Mouse (Mus musculus) hindbrain, embryonic 12.5 days (tissue): ENCODE results near the gene Sdk2. TPM values are rescaled to one million over a fixed set of nuclear protein-coding genes. Genes with fewer than 3 reads are reported as not detected.
A peak's percentile ranks its signal among the peaks of the same experiment; 100 is the strongest.

ENCODE experiments used
- ATAC-seq: fragments of 200-750 bp; cut with Nextera tagmentation; 2 replicates; pipeline ENCODE4 v1.8.0; 2017; ENCODE audit warnings: moderate TSS enrichment; ENCODE audit not compliant: low FRiP score
- H3K27ac ChIP-seq: fragments of 300-500 bp; sonication (generic); 2 replicates; pipeline ENCODE4 v1.5.1; 2016; ENCODE audit warnings: mild to moderate bottlenecking
- H3K27me3 ChIP-seq: fragments of 300-500 bp; sonication (generic); 2 replicates; pipeline ENCODE4 v1.6.1; 2016; ENCODE audit warnings: mild to moderate bottlenecking
- H3K36me3 ChIP-seq: fragments of 300-500 bp; sonication (generic); 2 replicates; pipeline ENCODE4 v1.6.1; 2016; ENCODE audit warnings: mild to moderate bottlenecking
- H3K4me1 ChIP-seq: fragments of 300-500 bp; sonication (generic); 2 replicates; pipeline ENCODE4 v1.6.1; 2016
- H3K4me2 ChIP-seq: fragments of 300-500 bp; sonication (generic); replicated peaks from 2 replicates; pipeline ENCODE4 v1.6.1; 2016; ENCODE audit warnings: mild to moderate bottlenecking
- H3K4me3 ChIP-seq: fragments of 300-500 bp; sonication (generic); 2 replicates; pipeline ENCODE4 v1.5.1; 2016; ENCODE audit warnings: mild to moderate bottlenecking
- H3K9ac ChIP-seq: fragments of 300-500 bp; sonication (generic); 2 replicates; pipeline ENCODE4 v1.6.1; 2016; ENCODE audit warnings: mild to moderate bottlenecking, moderate library complexity
- H3K9me3 ChIP-seq: fragments of 300-500 bp; sonication (generic); replicated peaks from 2 replicates; pipeline ENCODE4 v1.6.1; 2016; ENCODE audit warnings: mild to moderate bottlenecking
- WGBS: fragments of 180-500 bp; shearing (Covaris S2); methylation state at CpG from one replicate; pipeline ENCODE4 v1.1.7; 2016; 5-methylcytosine and 5-hydroxymethylcytosine counted together
- polyA plus RNA-seq: library from polyadenylated mRNA; unstranded; fragments of >200 nt; fragmentation: Nextera tagmentation; extraction: Ambion mirVana; gene quantifications from 2 replicates; pipeline ENCODE4 v1.2.1, GENCODE M21; 2016

The Sdk2 gene
- polyA plus RNA-seq, 1 experiment from 2014 or later = 7.1 TPM

DNA sequence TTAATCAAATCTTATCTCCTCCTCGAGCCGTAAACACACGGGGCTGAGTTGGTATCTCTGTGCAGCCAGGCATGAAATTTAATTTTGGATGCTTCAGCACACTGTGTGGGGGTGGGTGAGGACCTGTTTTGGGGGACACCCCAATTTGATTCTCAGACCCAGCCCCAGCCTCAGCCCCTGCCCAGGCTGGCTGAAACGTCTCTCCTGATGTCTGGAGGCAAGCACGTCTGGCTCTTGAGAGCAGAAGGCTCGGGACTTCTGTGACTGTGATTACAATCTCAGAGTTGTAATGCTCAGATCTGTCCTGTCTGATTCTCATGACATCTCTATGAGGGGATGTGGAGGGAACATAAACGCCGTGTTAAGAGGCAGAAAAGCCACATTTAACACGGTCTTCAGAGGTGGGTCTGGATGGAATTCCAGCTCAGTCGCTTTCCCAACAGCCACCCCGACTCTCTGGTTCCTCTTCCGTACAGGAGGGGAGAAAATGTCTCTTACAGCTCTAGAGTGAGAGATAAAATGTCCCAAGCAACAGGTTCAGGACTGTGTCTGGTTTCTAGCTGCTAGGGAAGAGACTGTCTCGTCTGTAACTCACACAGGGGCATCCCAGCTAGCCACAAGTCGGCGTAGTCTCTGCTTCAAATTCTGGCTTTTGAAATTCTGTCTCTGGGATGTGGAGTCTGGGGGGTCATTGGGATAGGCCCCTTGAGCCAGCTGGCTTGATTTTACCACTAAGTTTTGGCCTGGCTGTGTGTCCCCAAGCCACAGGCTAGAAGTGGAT, 50.5 kb downstream of the Sdk2 start:
- WGBS = 23% methylated on average over 15 of the region's 15 CpGs
- Histone ChIP-seq H3K9ac (peak overlapping the region; percentile 18; the same call in 1 of the 2 replicates), H3K4me1 (peaks cover 69% of the 10 kb centered on the region), H3K9me3 (no peaks in the 10 kb centered on the region), H3K27me3 (peaks cover 5% of the 10 kb centered on the region), H3K36me3 (no peaks in the 10 kb centered on the region), H3K4me2 (peak overlapping the region; percentile 35), H3K4me3 (no peak overlapping the region), H3K27ac (peak overlapping the region; percentile 55)
- peak; percentile 16 for ATAC-seq

DNA sequence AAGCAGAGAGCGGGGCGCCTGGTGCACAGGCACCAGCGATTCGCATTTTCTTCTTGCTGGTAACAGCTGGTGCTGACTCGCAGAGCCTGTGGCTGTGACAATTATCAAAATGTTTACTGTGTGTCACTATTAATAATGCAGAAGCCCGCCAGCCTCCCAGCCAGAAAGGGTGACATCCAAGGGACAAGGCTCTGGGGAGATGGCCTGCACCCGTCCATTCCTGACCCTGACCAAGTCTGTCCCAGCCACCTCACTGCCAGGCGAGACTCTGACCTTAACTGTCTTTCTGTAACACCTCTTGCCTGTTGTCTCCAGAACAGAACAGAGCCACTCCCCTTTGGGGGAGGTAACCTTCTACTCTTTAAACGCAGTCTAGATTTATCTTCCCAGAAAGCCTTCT, 55.3 kb downstream of the Sdk2 start:
- H3K4me1 ChIP-seq = peaks cover 46% of the 10 kb centered on the region
- no peak overlapping the region for H3K4me2 ChIP-seq
- peaks cover 4% of the 10 kb centered on the region; the same call in 1 of the 2 replicates for H3K9me3 ChIP-seq
- 49% methylated on average over 9 of the region's 9 CpGs for WGBS
- peak overlapping the region; percentile 62 for H3K27ac ChIP-seq
- 0 out of 2 replicates have a peak overlapping the region, but pooled peaks have one; percentile 13 for H3K9ac ChIP-seq
- peak; percentile 41; the same call in 1 of the 2 replicates for ATAC-seq
- H3K4me3 ChIP-seq = no peak overlapping the region
- H3K27me3 ChIP-seq = peaks cover 5% of the 10 kb centered on the region
- H3K36me3 ChIP-seq = no peaks in the 10 kb centered on the region

DNA sequence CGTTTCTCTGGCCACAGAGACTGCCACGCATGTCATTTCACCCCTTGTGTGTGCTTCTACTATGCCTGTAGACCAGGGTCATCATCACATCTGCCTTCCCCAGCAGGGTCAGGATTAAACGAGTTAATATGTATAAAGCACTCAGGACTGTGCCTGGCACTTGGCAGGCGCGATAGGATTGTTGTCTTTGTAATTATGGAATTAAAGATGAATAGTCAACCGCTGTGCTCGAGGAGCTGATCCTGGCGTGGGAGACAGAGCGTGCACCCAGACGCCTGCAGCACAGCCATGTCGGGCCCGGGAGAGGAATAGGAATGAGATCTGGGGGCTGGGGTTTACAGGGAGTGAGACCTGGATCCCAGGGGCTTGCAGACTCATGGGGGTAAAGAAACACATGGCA, 61.0 kb downstream of the Sdk2 start:
- Histone ChIP-seq H3K4me1 (peaks cover 19% of the 10 kb centered on the region), H3K27me3 (no peaks in the 10 kb centered on the region), H3K27ac (peak overlapping the region; percentile 52; the same call in 1 of the 2 replicates), H3K4me3 (no peak overlapping the region), H3K36me3 (no peaks in the 10 kb centered on the region), H3K9ac (no peak overlapping the region), H3K9me3 (peaks cover 4% of the 10 kb centered on the region; the same call in 1 of the 2 replicates), H3K4me2 (no peak overlapping the region)
- WGBS = 27% methylated on average over 12 of the region's 12 CpGs
- ATAC-seq = no peak

DNA sequence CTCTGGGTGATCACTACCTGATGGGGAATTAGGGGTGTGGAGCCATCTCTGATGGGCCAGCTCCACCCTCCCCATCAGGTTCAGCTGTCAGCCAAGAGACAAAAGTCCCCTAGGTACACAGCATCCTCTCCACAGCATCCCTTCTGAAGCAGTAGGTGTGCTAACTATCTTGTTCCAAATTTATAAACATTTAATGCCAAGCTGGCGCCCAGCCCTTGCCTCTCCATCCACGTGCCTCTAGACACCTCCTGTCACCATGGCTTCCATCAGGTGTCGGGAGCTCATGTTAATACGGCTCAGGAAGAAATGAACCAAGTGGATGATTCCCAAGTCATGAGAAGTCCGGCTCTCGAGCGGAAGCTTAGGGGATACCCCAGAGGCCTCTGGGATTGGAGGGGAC, 62.2 kb downstream of the Sdk2 start:
- ATAC-seq = no peak
- Histone ChIP-seq H3K27me3 (no peaks in the 10 kb centered on the region), H3K9me3 (peaks cover 4% of the 10 kb centered on the region; the same call in 1 of the 2 replicates), H3K36me3 (no peaks in the 10 kb centered on the region), H3K4me1 (peaks cover 19% of the 10 kb centered on the region), H3K9ac (no peak overlapping the region), H3K27ac (no peak overlapping the region), H3K4me2 (no peak overlapping the region), H3K4me3 (no peak overlapping the region)
- WGBS = 94% methylated on average over 7 of the region's 7 CpGs

GRCm38 (mm10) chr11:114003195-114003594, 63.7 kb downstream of the Sdk2 start:
- H3K9ac ChIP-seq = no peak overlapping the region
- H3K27ac ChIP-seq = no peak overlapping the region
- peaks cover 17% of the 10 kb centered on the region for H3K4me1 ChIP-seq
- ATAC-seq = no peak
- H3K4me2 ChIP-seq = no peak overlapping the region
- H3K4me3 ChIP-seq = no peak overlapping the region
- no peaks in the 10 kb centered on the region for H3K27me3 ChIP-seq
- WGBS = 92% methylated on average over 3 of the region's 3 CpGs
- no peaks in the 10 kb centered on the region for H3K36me3 ChIP-seq
- no peaks in the 10 kb centered on the region for H3K9me3 ChIP-seq

- H3K27ac ChIP-seq = no peak overlapping the region; the same call in 1 of the 2 replicates
- H3K4me2 ChIP-seq = no peak overlapping the region
- H3K9me3 ChIP-seq = no peaks in the 10 kb centered on the region
- no peak overlapping the region for H3K9ac ChIP-seq
- H3K36me3 ChIP-seq = no peaks in the 10 kb centered on the region
- H3K4me1 ChIP-seq = peaks cover 5% of the 10 kb centered on the region
- no peak overlapping the region for H3K4me3 ChIP-seq
- 55% methylated on average over 6 of the region's 6 CpGs for WGBS
- no peaks in the 10 kb centered on the region for H3K27me3 ChIP-seq
- ATAC-seq = no peak
Observed at GRCm38 (mm10) chr11:114000051-114000450, 66.8 kb downstream of the Sdk2 start.

DNA sequence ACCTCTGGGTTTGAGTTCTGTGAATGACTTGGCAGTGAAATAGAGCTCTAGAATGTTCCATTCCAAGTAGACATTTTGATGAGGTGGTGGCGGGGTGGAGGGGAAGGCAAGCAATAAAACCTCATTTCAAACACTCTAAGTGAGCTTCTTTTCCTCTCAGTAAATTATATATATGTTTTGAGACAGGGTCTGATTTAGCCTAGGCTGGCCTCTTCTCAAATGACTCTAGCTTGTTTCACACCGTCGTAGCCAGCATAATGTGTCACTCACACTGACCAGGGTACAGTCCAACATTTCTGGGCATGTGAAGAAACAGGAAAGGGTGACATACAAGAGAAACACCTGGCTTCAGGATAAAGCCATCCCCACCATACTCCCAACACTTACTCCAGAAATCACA, 68.1 kb downstream of the Sdk2 start:
- Histone ChIP-seq H3K9ac (no peak overlapping the region), H3K4me3 (no peak overlapping the region), H3K36me3 (no peaks in the 10 kb centered on the region), H3K4me2 (no peak overlapping the region), H3K27ac (no peak overlapping the region), H3K27me3 (no peaks in the 10 kb centered on the region), H3K9me3 (no peaks in the 10 kb centered on the region), H3K4me1 (peaks cover 12% of the 10 kb centered on the region)
- ATAC-seq = no peak
- 97% methylated on average over 3 of the region's 3 CpGs for WGBS

GRCm38 (mm10) chr11:113993921-113994320, 72.9 kb downstream of the Sdk2 start:
- ATAC-seq = no peak
- 89% methylated on average over 6 of the region's 6 CpGs for WGBS
- no peak overlapping the region for H3K9ac ChIP-seq
- H3K4me3 ChIP-seq = no peak overlapping the region
- H3K4me2 ChIP-seq = no peak overlapping the region
- H3K27me3 ChIP-seq = no peaks in the 10 kb centered on the region; the same call in 1 of the 2 replicates
- no peaks in the 10 kb centered on the region for H3K36me3 ChIP-seq
- peaks cover 37% of the 10 kb centered on the region for H3K4me1 ChIP-seq
- no peak overlapping the region for H3K27ac ChIP-seq
- H3K9me3 ChIP-seq = no peaks in the 10 kb centered on the region

DNA sequence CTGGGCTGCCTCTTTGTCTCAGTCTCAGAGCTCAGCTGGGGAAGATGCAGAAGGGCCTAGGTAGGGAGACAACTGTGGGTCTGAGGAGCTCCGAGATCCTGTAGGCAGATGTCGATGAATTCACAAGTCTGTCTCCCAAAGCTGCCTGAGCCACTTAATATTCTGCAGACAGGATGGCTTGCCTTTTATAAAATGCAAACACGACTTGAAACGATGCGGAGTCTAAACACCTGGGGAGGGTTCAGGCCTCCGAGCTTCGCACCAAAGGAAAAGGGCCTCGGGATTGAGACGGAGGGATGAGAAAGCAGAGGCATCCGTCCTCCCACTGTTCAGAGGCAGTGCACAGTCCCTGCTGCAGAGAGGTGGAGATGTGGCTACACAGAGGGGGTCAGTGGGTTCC, 74.0 kb downstream of the Sdk2 start:
- no peak for ATAC-seq
- Histone ChIP-seq H3K27ac (no peak overlapping the region), H3K4me3 (no peak overlapping the region), H3K9me3 (no peaks in the 10 kb centered on the region), H3K4me2 (no peak overlapping the region), H3K27me3 (no peaks in the 10 kb centered on the region; the same call in 1 of the 2 replicates), H3K9ac (peak overlapping the region; percentile 5; the same call in 1 of the 2 replicates), H3K4me1 (peaks cover 37% of the 10 kb centered on the region), H3K36me3 (no peaks in the 10 kb centered on the region)
- 53% methylated on average over 10 of the region's 10 CpGs for WGBS

DNA sequence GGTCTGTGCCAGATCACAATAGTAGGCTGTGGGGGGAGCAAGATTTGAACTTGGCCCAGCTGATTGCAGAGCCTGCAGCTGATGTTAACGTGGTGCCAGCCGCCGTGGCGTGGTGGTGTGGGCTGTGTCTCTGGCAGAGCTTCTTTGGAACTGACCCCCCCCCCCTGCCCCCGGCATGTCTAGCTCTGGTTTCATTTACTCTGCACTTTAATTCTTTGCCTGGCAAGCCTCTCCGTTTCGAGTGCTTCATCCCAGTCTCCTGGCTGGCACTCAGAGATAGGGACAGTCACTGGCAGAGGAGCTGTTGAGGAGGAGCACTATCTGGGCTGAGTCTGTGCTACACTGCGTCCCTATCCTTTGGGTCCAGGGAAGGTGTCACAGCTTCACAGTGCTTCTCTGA, 75.0 kb downstream of the Sdk2 start:
- Histone ChIP-seq H3K4me3 (no peak overlapping the region), H3K27ac (no peak overlapping the region), H3K9me3 (no peaks in the 10 kb centered on the region), H3K36me3 (no peaks in the 10 kb centered on the region), H3K4me2 (no peak overlapping the region), H3K4me1 (peaks cover 40% of the 10 kb centered on the region), H3K9ac (no peak overlapping the region), H3K27me3 (no peaks in the 10 kb centered on the region; the same call in 1 of the 2 replicates)
- no peak for ATAC-seq
- 83% methylated on average over 8 of the region's 8 CpGs for WGBS

DNA sequence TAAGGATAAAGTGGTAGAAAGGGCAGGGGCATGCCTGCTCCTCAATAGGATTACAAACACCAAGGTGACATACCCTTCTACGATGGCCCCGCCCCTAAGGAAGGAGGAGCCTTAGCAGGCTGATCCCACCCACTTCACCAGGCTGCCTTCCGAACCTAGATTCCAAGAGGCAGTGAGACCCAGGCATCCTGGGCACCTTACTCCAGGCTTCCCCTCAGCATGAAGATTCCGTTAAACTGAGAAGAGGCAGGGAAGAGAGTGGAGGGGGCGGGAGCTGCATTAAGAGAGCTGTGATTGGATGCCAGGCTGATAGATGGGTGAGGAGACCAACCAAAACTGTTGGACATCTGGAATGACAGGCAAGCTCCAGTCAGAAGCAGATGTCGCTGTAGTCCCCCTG, 76.4 kb downstream of the Sdk2 start:
- Histone ChIP-seq H3K27me3 (no peaks in the 10 kb centered on the region; the same call in 1 of the 2 replicates), H3K9me3 (no peaks in the 10 kb centered on the region), H3K36me3 (no peaks in the 10 kb centered on the region), H3K4me2 (peak overlapping the region; percentile 36), H3K4me1 (peaks cover 54% of the 10 kb centered on the region), H3K27ac (peak overlapping the region; percentile 73), H3K4me3 (peak overlapping the region; percentile 18), H3K9ac (no peak overlapping the region)
- under 1% methylated on average over 6 of the region's 6 CpGs for WGBS
- ATAC-seq = peak; percentile 60

DNA sequence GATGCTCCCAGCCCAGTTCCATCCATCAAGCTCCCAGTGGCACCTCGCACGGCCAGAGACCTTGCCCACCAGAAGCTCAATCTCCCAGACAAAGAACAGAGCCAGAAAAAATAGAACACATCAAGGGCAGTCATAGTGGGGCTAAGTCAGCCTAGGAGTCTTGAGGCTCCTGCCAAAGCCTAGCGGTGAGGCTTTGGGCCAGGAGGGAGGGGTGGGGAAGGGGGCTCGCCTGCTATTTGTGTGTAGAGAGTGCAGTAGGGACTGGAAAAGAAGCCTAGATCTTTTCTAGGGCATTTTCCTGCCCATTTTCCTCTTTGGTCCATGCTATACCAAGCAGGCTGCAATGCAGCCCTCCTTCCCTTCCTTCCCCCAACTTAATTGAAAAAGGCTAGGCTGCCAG, 76.8 kb downstream of the Sdk2 start:
- H3K9ac ChIP-seq = no peak overlapping the region
- peaks cover 58% of the 10 kb centered on the region for H3K4me1 ChIP-seq
- H3K4me2 ChIP-seq = peak overlapping the region; percentile 36
- peak overlapping the region; percentile 73 for H3K27ac ChIP-seq
- no peaks in the 10 kb centered on the region; the same call in 1 of the 2 replicates for H3K27me3 ChIP-seq
- peak overlapping the region; percentile 18; the same call in 1 of the 2 replicates for H3K4me3 ChIP-seq
- no peaks in the 10 kb centered on the region for H3K36me3 ChIP-seq
- WGBS = 33% methylated on average over 4 of the region's 4 CpGs
- H3K9me3 ChIP-seq = no peaks in the 10 kb centered on the region
- 0 out of 2 replicates have a peak, but pooled peaks have one; percentile 5 for ATAC-seq
